Comparison of ENCODE assay signal across 8 mouse cellular contexts in the genomic region with DNA sequence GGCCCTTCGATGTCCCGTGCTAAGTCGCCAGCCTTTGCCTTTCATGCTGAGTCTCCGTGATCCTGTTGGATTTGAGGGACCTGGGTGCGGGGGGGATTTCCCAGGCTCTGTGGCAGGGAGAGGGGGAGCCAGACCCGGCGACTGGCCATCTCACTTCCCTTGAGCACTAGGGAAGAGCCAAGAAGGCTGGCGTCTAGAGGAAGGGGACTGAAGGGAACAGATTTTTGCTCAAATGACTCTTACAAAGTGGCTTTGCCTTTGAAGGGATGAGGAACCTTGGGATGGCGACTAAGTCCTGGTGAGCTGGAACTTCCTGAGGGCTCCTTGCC. TPM values are rescaled to one million over a fixed set of nuclear protein-coding genes. Genes with fewer than 3 reads are reported as not detected.
DNase-seq lines count a peak whose midpoint lies in the region; ATAC-seq and TF ChIP-seq lines count a peak whose summit lies in the region.

No protein-coding gene starts in this region.

- no peak for TF ChIP-seq RAD21 in CH12.LX (IDR thresholded peaks at IDR 0.05; ENCODE audit: low read depth, low read length)

- H3K9ac ChIP-seq in CH12.LX (ENCODE audit: insufficient read depth, low read depth), result no peak overlapping the region
- H3K9ac ChIP-seq in liver, embryonic 15.5 days, result no peak overlapping the region

- dilution Hi-C loops in CH12.LX (cut with MboI; ENCODE audit: extremely low pct_ligation_motif_present, extremely low pct_unique_long_range_greater_than_20kb, low sequenced_read_pairs), result no loop called here

- H3K27me3 ChIP-seq in CH12.LX (replicated peaks), result no peaks in the 10 kb centered on the region
- peaks cover 17% of the 10 kb centered on the region for H3K27me3 ChIP-seq in liver, embryonic 15.5 days

- in situ Hi-C loops in CH12.LX (cut with MboI; ENCODE audit: low pct_ligation_motif_present, low pct_unique_long_range_greater_than_20kb, low sequenced_read_pairs), result no loop called here

- H3K27ac ChIP-seq in CH12.LX (ENCODE audit: insufficient read depth, low read depth), result no peak overlapping the region
- H3K27ac ChIP-seq in liver, embryonic 15.5 days (replicated peaks), result no peak overlapping the region

- 27% methylated on average over 5 of the region's 9 CpGs for whole genome bisulfite sequencing in liver, embryonic 15.5 days (ENCODE audit: insufficient replicate concordance)

- peaks cover 2% of the 10 kb centered on the region for H3K9me3 ChIP-seq in CH12.LX (replicated peaks; ENCODE audit: low read length)
- no peaks in the 10 kb centered on the region for H3K9me3 ChIP-seq in liver, embryonic 15.5 days (replicated peaks)

- H3K79me2 ChIP-seq in CH12.LX (replicated peaks; ENCODE audit: control insufficient read depth, extremely low read depth, insufficient read depth, poor library complexity, severe bottlenecking), result no peaks in the 10 kb centered on the region

- peak overlapping the region; percentile 65 for H3K4me2 ChIP-seq in CH12.LX (ENCODE audit: insufficient read depth, low read depth, poor library complexity, severe bottlenecking)
- H3K4me2 ChIP-seq in liver, embryonic 15.5 days, result peak overlapping the region; percentile 50

- TF ChIP-seq CTCF in CH12.LX (conservative IDR thresholded peaks at IDR 0.05 in 1 of 2, IDR thresholded peaks at IDR 0.05 in 1 of 2; ENCODE audit: low read depth in 2 of 2, low read length in 2 of 2), result no peak

- ATAC-seq in granulocyte monocyte progenitor cell, adult 5-6 weeks (replicated peaks; ENCODE audit: poor library complexity, severe bottlenecking), result peak; percentile 17; the same call in 1 of the 2 replicates
- no peak for ATAC-seq in liver, embryonic 15.5 days (ENCODE audit: insufficient read depth)

- DNase-seq in cerebellum, adult 8-10 months, result peak; percentile 3
- DNase-seq in cerebellum, adult 11 months, result no peak
- no peak for DNase-seq in CH12.LX (ENCODE audit: extremely low read depth)
- no peak for DNase-seq in urinary bladder, adult 18-20 months (ENCODE audit: low spot score in 2 of 2)
- no peak for DNase-seq in natural killer cell, adult 2 months (ENCODE audit: low spot score in 2 of 2)
- no peak for DNase-seq in left cerebral cortex, adult 11 months (ENCODE audit: low spot score)

- no peak for TF ChIP-seq POLR2A in CH12.LX (IDR thresholded peaks at IDR 0.05; ENCODE audit: low read depth, low read length)

- H3K36me3 ChIP-seq in CH12.LX (replicated peaks in 1 of 2; ENCODE audit: control insufficient read depth in 1 of 2, insufficient read depth in 1 of 2, low read length in 1 of 2), result peaks cover 0 to 11% of the 10 kb centered on the region in 2 experiments
- H3K36me3 ChIP-seq in liver, embryonic 15.5 days (replicated peaks), result no peaks in the 10 kb centered on the region

- peaks cover 3 to 16% of the 10 kb centered on the region in 2 experiments; a peak in 2 of 4 replicates for H3K4me1 ChIP-seq in CH12.LX (ENCODE audit: control insufficient read depth in 1 of 2, insufficient read depth in 2 of 2)
- H3K4me1 ChIP-seq in liver, embryonic 15.5 days (replicated peaks), result no peaks in the 10 kb centered on the region

- TF ChIP-seq EP300 in CH12.LX (IDR thresholded peaks at IDR 0.05; ENCODE audit: low read length), result no peak

- H3K4me3 ChIP-seq in CH12.LX (replicated peaks in 1 of 3; ENCODE audit: low read depth in 2 of 3, low read length in 2 of 3, poor library complexity in 1 of 3), result peak overlapping the region in 1 of 3 experiments; percentile 59
- peak overlapping the region; percentile 43 for H3K4me3 ChIP-seq in liver, embryonic 15.5 days (replicated peaks)

TF ChIP-seq in CH12.LX, 34 proteins besides CTCF, POLR2A, EP300 and RAD21:
- no peak for TF ChIP-seq JUN (IDR thresholded peaks at IDR 0.05; ENCODE audit: insufficient read depth, low read depth, low read length)
- no peak for TF ChIP-seq ELF1 (IDR thresholded peaks at IDR 0.05; ENCODE audit: low read depth, low read length)
- no peak for TF ChIP-seq USF1 (IDR thresholded peaks at IDR 0.05; ENCODE audit: low read depth, low read length)
- TF ChIP-seq ZKSCAN1 (IDR thresholded peaks at IDR 0.05; ENCODE audit: borderline replicate concordance, low read depth, low read length), result no peak
- no peak for TF ChIP-seq ZNF384 (IDR thresholded peaks at IDR 0.05; ENCODE audit: low read depth, low read length)
- TF ChIP-seq TCF12 (IDR thresholded peaks at IDR 0.05; ENCODE audit: low read depth, low read length), result no peak
- no peak for TF ChIP-seq ZMIZ1 (IDR thresholded peaks at IDR 0.05; ENCODE audit: low read depth, low read length)
- no peak for TF ChIP-seq TBP (conservative IDR thresholded peaks at IDR 0.05; ENCODE audit: low read depth, low read length)
- no peak for TF ChIP-seq NELFE (IDR thresholded peaks at IDR 0.05; ENCODE audit: low read depth, low read length)

RNA-seq across cellular contexts. Expression of gene Il13ra1, which starts 0.5 kb away (rescaled TPM):
- total RNA-seq in CH12.LX (2012; rRNA removed) (0.21 and 0.34 TPM in 2 replicates), CH12.LX (2014; rRNA removed) (1.6 TPM in 2 replicates)
- 0.59 and 0.60 TPM in 2 replicates for polyA plus RNA-seq in CH12.LX (2012; ENCODE audit: insufficient read length, low read depth)
- 1.0 TPM in 1 of 2 replicates, not detected in the other for total RNA-seq in granulocyte monocyte progenitor cell, adult 5-6 weeks (2014; fragmentation: Nextera tagmentation)
- total RNA-seq in granulocyte monocyte progenitor cell, adult 5-6 weeks (2017), result 0.26 and 0.47 TPM in 2 replicates
- polyA plus RNA-seq in liver, embryonic 15.5 days (2015; fragmentation: Nextera tagmentation; extraction: Ambion mirVana), result 5.4 and 6.0 TPM in 2 replicates
